Mouse (Mus musculus) neural tube, embryonic 10.5 days (tissue): Measurements from ENCODE around the gene Olfr1323.

Source experiments
- DNase-seq: peaks from one replicate; pipeline ENCODE4 v3.0.0-alpha.2; 2017; ENCODE audit warnings: low spot score; ENCODE audit errors: extremely low spot score

The Olfr1323 gene

DNA sequence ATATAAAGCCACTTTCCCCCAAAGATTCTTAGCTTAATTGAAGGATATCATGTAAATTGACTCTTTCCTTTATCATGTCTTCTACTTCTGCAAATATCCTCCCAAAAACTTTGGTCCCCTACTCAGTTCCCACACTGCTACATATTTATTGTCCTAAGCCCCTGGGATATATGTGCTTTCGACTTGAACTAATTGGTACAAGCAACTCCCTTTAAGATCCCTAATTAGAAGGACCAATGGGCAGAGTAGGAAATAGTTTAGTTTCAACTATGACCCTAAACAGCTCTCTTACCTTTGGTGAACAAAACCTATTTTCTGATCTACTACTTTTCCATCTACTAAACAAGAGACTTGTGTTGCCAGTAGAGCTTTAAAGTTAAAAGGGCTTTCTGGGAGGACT is at the start of gene Olfr1323:
Gene Olfr1323, minus strand, starts transcription at position 101 of the 400 bp plus-strand sequence.
- DNase-seq = no peak

DNA sequence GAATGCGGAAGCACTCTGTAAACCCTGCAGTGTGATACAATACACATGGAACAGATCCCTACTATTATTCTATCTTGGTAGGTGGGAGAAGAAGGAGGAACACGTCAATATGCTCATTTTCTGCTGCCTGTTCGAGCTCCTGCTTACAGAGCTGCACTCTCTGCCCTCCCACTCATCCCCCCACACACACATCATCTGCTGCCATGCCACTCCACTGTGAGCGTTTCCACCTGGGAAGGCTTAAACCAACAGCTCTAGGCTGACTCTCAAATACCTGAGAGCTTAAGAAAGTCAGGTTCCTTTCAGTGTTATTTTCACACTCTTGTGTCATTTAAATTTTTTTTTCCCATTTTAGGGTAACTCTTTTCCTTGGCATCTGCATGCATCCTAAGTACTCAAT is 6.9 kb downstream of the Olfr1323 start:
- no peak for DNase-seq
